In genomic region chr4:71291111-71291740, GRCm38 (mm10) we compare ENCODE assay signal across 8 mouse cellular contexts.
DNase-seq lines count a peak whose midpoint lies in the region; TF ChIP-seq lines count a peak whose summit lies in the region.
"Not testable (repeated sequence)": the region's sequence is repeated elsewhere in the genome, so short reads cannot be mapped to it uniquely, and the experiment has no call there.

No protein-coding gene starts in this region.

- not testable (repeated sequence) for H3K4me1 ChIP-seq in CH12.LX (ENCODE audit: control insufficient read depth in 1 of 2, insufficient read depth in 2 of 2); brown adipose tissue, adult 24 weeks (ENCODE audit: control insufficient read depth, insufficient read depth, insufficient read length, low read length); liver, adult 2 months (ENCODE audit: control insufficient read depth, insufficient read depth, low read length); small intestine, adult 2 months (ENCODE audit: control insufficient read depth, insufficient read depth, insufficient read length, low read length)

- in situ Hi-C loops in CH12.LX (cut with MboI; ENCODE audit: low pct_ligation_motif_present, low pct_unique_long_range_greater_than_20kb, low sequenced_read_pairs) = not testable (repeated sequence)

- 86% methylated on average over 22 of the region's 22 CpGs for WGBS in liver, adult 2 months
- WGBS in small intestine, adult 2 months = 85% methylated on average over 22 of the region's 22 CpGs

- peak overlapping the region in 2 of 3 experiments; percentile 15 to 29 for H3K4me3 ChIP-seq in CH12.LX (replicated peaks in 1 of 3; ENCODE audit: low read depth in 2 of 3, low read length in 2 of 3, poor library complexity in 1 of 3)
- H3K4me3 ChIP-seq in brown adipose tissue, adult 24 weeks (ENCODE audit: insufficient read depth, low read depth, low read length) = peak overlapping the region; percentile 24
- H3K4me3 ChIP-seq in liver, adult 2 months (ENCODE audit: insufficient read depth, low read depth, low read length) = not testable (repeated sequence)
- peak overlapping the region; percentile 39 for H3K4me3 ChIP-seq in small intestine, adult 2 months (ENCODE audit: low read depth, low read length)

- not testable (repeated sequence) for H3K9ac ChIP-seq in CH12.LX (ENCODE audit: insufficient read depth, low read depth); liver, adult 2 months (ENCODE audit: low read depth, low read length)

- dilution Hi-C loops in CH12.LX (cut with MboI; ENCODE audit: extremely low pct_ligation_motif_present, extremely low pct_unique_long_range_greater_than_20kb, low sequenced_read_pairs) = not testable (repeated sequence)

- not testable (repeated sequence) for TF ChIP-seq CTCF in CH12.LX (conservative IDR thresholded peaks at IDR 0.05 in 1 of 2, IDR thresholded peaks at IDR 0.05 in 1 of 2; ENCODE audit: low read depth in 2 of 2, low read length in 2 of 2); liver, adult 2 months (IDR thresholded peaks at IDR 0.05; ENCODE audit: low read depth, low read length); small intestine, adult 2 months (IDR thresholded peaks at IDR 0.05; ENCODE audit: extremely low read depth, insufficient read length, insufficient replicate concordance, low read depth, low read length)

- H3K9me3 ChIP-seq in CH12.LX (replicated peaks; ENCODE audit: low read length) = not testable (repeated sequence)

- H3K36me3 ChIP-seq in CH12.LX (replicated peaks in 1 of 2; ENCODE audit: control insufficient read depth in 1 of 2, insufficient read depth in 1 of 2, low read length in 1 of 2); liver, adult 2 months (ENCODE audit: control insufficient read depth, insufficient read depth, low read length); small intestine, adult 2 months (ENCODE audit: control insufficient read depth, insufficient read depth, low read length): not testable (repeated sequence)

- H3K4me2 ChIP-seq in CH12.LX (ENCODE audit: insufficient read depth, low read depth, poor library complexity, severe bottlenecking) = peak overlapping the region; percentile 69

- TF ChIP-seq EP300 in CH12.LX (IDR thresholded peaks at IDR 0.05; ENCODE audit: low read length) = not testable (repeated sequence)

- peak overlapping the region; percentile 27; the same call in 1 of the 2 replicates for H3K27ac ChIP-seq in CH12.LX (ENCODE audit: insufficient read depth, low read depth)
- H3K27ac ChIP-seq in brown adipose tissue, adult 24 weeks (replicated peaks; ENCODE audit: low read depth, low read length); liver, adult 2 months (replicated peaks; ENCODE audit: insufficient read depth, low read depth, low read length): not testable (repeated sequence)
- H3K27ac ChIP-seq in small intestine, adult 2 months (ENCODE audit: insufficient read depth, low read depth, low read length) = peak overlapping the region; percentile 42

- peak; percentile 77 for DNase-seq in CH12.LX (ENCODE audit: extremely low read depth)
- peak; percentile 48 to 62 for DNase-seq in heart, adult 9 months (ENCODE audit: low spot score in 2 of 2)
- DNase-seq in kidney, adult 18-20 months = peak; percentile 10
- peak; percentile 2 for DNase-seq in liver, adult 2 months (ENCODE audit: extremely low read depth, low read depth, low spot score)
- DNase-seq in lung, postnatal 25 days (ENCODE audit: low spot score) = peak; percentile 73
- DNase-seq in thymus, postnatal 25 days = peak; percentile 53

- not testable (repeated sequence) for TF ChIP-seq POLR2A in CH12.LX (IDR thresholded peaks at IDR 0.05; ENCODE audit: low read depth, low read length); liver, adult 2 months (IDR thresholded peaks at IDR 0.05; ENCODE audit: extremely low read depth, insufficient read depth, low read length); small intestine, adult 2 months (IDR thresholded peaks at IDR 0.05; ENCODE audit: low read depth, low read length)

- H3K27me3 ChIP-seq in CH12.LX (replicated peaks); liver, adult 2 months (ENCODE audit: control insufficient read depth, insufficient read depth, low read length); small intestine, adult 2 months (ENCODE audit: control insufficient read depth, insufficient read depth, low read length): not testable (repeated sequence)

- TF ChIP-seq RAD21 in CH12.LX (IDR thresholded peaks at IDR 0.05; ENCODE audit: low read depth, low read length) = not testable (repeated sequence)

- not testable (repeated sequence) for H3K79me2 ChIP-seq in CH12.LX (replicated peaks; ENCODE audit: control insufficient read depth, extremely low read depth, insufficient read depth, poor library complexity, severe bottlenecking); liver, adult 2 months (ENCODE audit: control insufficient read depth, insufficient read depth, low read length)

TF ChIP-seq in CH12.LX, 34 proteins besides CTCF, POLR2A, EP300 and RAD21:
- TF ChIP-seq NRF1 (IDR thresholded peaks at IDR 0.05; ENCODE audit: low read depth, low read length) (peak; percentile 74), MXI1 (IDR thresholded peaks at IDR 0.05; ENCODE audit: low read depth, low read length) (0 out of 2 replicates have a peak, but pooled peaks have one; percentile 30), NELFE (IDR thresholded peaks at IDR 0.05; ENCODE audit: low read depth, low read length) (0 out of 2 replicates have a peak, but pooled peaks have one; percentile 20)

Comparison
In these comparisons a context has a peak if more than half of its experiments do, and no peak if none do; other contexts are left out.
1. DNase-seq: peak in every context shown above with its lines; median percentile 77 in CH12.LX; 73 in lung, postnatal 25 days; 55 in heart, adult 9 months; 53 in thymus, postnatal 25 days; 10 in kidney, adult 18-20 months; 2 in liver, adult 2 months.